Mouse (Mus musculus): ENCODE data around the gene Tppp3. TPM values are rescaled to one million over a fixed set of nuclear protein-coding genes. Genes with fewer than 3 reads are reported as not detected.

Gene Tppp3
- polyA plus RNA-seq, 1 experiment from 2014 or later: 38.7 TPM

GRCm38 (mm10) chr8:105434136-105434535 is 37.2 kb downstream of the Tppp3 start:
- no peak overlapping the region for H3K4me2 ChIP-seq (ENCODE audit: low read depth, low read length)
- 64% methylated on average over 5 of the region's 5 CpGs for WGBS
- no peak overlapping the region for H3K4me3 ChIP-seq (ENCODE audit: low read length)
- no peaks in the 10 kb centered on the region for H3K36me3 ChIP-seq (ENCODE audit: control insufficient read depth, insufficient read depth)
- no peaks in the 10 kb centered on the region for H3K27me3 ChIP-seq (ENCODE audit: control insufficient read depth, insufficient read depth, low read length)
- ATAC-seq (replicated peaks; ENCODE audit: extremely low read depth, insufficient read depth, low FRiP score): no peak
- no peak overlapping the region for H3K27ac ChIP-seq (ENCODE audit: low read length)
- no peaks in the 10 kb centered on the region for H3K9me3 ChIP-seq (replicated peaks; ENCODE audit: control insufficient read depth, low read length)
- H3K4me1 ChIP-seq (ENCODE audit: control insufficient read depth, insufficient read depth, low read length): peaks cover 6% of the 10 kb centered on the region; the same call in 1 of the 2 replicates
- no peak overlapping the region for H3K9ac ChIP-seq (ENCODE audit: low read length)

DNA sequence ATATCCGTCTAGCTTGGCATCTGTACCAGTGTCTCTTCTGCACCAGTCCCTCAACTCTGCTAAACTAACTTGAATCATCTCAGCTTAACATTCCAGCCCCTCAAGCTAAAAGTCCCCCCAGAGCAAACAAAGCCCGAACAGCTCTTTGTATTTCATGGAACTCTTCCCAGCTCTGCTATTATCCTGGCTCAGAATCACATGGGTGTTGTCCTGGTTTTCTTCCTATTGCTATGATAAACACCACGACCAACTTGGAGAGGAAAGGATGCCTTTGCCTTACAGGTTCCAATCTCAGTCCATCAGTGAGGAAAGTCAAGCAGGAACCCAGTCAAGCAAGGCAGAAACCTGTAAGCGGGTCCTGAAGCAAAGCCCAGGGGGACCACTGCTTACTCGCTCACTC is 37.8 kb downstream of the Tppp3 start:
- WGBS: 47% methylated on average over 5 of the region's 5 CpGs
- Histone ChIP-seq H3K9ac (ENCODE audit: low read length) (no peak overlapping the region), H3K4me2 (ENCODE audit: low read depth, low read length) (no peak overlapping the region), H3K4me1 (ENCODE audit: control insufficient read depth, insufficient read depth, low read length) (peaks cover 6% of the 10 kb centered on the region; the same call in 1 of the 2 replicates), H3K27ac (ENCODE audit: low read length) (no peak overlapping the region), H3K36me3 (ENCODE audit: control insufficient read depth, insufficient read depth) (no peaks in the 10 kb centered on the region), H3K4me3 (ENCODE audit: low read length) (no peak overlapping the region), H3K9me3 (replicated peaks; ENCODE audit: control insufficient read depth, low read length) (no peaks in the 10 kb centered on the region), H3K27me3 (ENCODE audit: control insufficient read depth, insufficient read depth, low read length) (no peaks in the 10 kb centered on the region)
- ATAC-seq (replicated peaks; ENCODE audit: extremely low read depth, insufficient read depth, low FRiP score): no peak

- Histone ChIP-seq H3K4me1 (ENCODE audit: control insufficient read depth, insufficient read depth, low read length) (peaks cover 6% of the 10 kb centered on the region; the same call in 1 of the 2 replicates), H3K9me3 (replicated peaks; ENCODE audit: control insufficient read depth, low read length) (no peaks in the 10 kb centered on the region), H3K9ac (ENCODE audit: low read length) (no peak overlapping the region), H3K27me3 (ENCODE audit: control insufficient read depth, insufficient read depth, low read length) (no peaks in the 10 kb centered on the region), H3K36me3 (ENCODE audit: control insufficient read depth, insufficient read depth) (no peaks in the 10 kb centered on the region), H3K4me3 (ENCODE audit: low read length) (no peak overlapping the region), H3K4me2 (ENCODE audit: low read depth, low read length) (no peak overlapping the region), H3K27ac (ENCODE audit: low read length) (no peak overlapping the region)
- ATAC-seq (replicated peaks; ENCODE audit: extremely low read depth, insufficient read depth, low FRiP score): no peak
- WGBS: 54% methylated on average over 6 of the region's 6 CpGs
These were observed 38.3 kb downstream of the Tppp3 start for GRCm38 (mm10) chr8:105433021-105433420.

DNA sequence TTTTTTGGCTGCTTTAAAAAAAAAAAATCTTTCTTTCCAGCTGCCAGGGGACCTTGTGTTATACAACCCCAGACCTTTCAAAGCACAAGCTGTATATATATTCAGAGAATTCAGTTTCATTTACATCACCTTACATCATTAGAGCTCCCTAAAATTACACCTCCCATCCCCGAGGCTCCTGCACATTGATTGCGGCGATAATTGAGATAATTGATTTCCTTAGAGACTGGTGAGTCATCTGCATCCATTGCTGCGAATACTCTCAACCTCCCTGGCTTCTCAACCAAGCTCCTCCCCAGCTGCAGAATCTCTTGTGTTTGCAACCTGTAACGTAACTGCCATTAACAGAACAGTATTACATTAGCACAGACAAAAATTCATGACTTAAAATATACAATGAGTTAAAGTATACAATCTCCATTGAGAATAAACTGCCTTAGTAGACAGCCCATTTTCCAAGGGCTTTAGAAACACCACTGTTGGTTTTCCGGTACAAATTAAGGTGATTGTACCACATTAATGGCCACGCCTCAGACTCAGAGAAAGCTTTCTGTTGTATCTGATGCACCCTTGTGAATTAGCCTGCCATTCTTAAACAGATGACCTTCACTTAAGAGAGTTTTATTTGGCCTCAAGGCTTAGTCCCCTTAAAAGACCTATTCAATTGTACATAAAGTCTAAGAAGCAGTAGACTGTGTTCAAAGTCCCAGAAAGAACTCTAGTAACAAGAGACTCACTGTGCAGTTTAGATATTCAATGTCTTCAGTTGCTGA is 39.4 kb downstream of the Tppp3 start:
- H3K36me3 ChIP-seq (ENCODE audit: control insufficient read depth, insufficient read depth): no peaks in the 10 kb centered on the region
- H3K4me1 ChIP-seq (ENCODE audit: control insufficient read depth, insufficient read depth, low read length): no peaks in the 10 kb centered on the region
- H3K27ac ChIP-seq (ENCODE audit: low read length): no peak overlapping the region
- H3K4me2 ChIP-seq (ENCODE audit: low read depth, low read length): no peak overlapping the region
- H3K9me3 ChIP-seq (replicated peaks; ENCODE audit: control insufficient read depth, low read length): no peaks in the 10 kb centered on the region
- H3K27me3 ChIP-seq (ENCODE audit: control insufficient read depth, insufficient read depth, low read length): no peaks in the 10 kb centered on the region
- H3K9ac ChIP-seq (ENCODE audit: low read length): no peak overlapping the region
- WGBS: 67% methylated on average over 7 of the region's 7 CpGs
- H3K4me3 ChIP-seq (ENCODE audit: low read length): no peak overlapping the region
- no peak for ATAC-seq (replicated peaks; ENCODE audit: extremely low read depth, insufficient read depth, low FRiP score)

GRCm38 (mm10) chr8:105426878-105427277 is 44.4 kb downstream of the Tppp3 start:
- H3K36me3 ChIP-seq (ENCODE audit: control insufficient read depth, insufficient read depth): no peaks in the 10 kb centered on the region
- no peak overlapping the region for H3K4me3 ChIP-seq (ENCODE audit: low read length)
- H3K4me1 ChIP-seq (ENCODE audit: control insufficient read depth, insufficient read depth, low read length): no peaks in the 10 kb centered on the region
- H3K9ac ChIP-seq (ENCODE audit: low read length): no peak overlapping the region
- H3K4me2 ChIP-seq (ENCODE audit: low read depth, low read length): no peak overlapping the region
- no peak for ATAC-seq (replicated peaks; ENCODE audit: extremely low read depth, insufficient read depth, low FRiP score)
- WGBS: 52% methylated on average over 6 of the region's 6 CpGs
- H3K27ac ChIP-seq (ENCODE audit: low read length): no peak overlapping the region
- H3K9me3 ChIP-seq (replicated peaks; ENCODE audit: control insufficient read depth, low read length): no peaks in the 10 kb centered on the region
- no peaks in the 10 kb centered on the region for H3K27me3 ChIP-seq (ENCODE audit: control insufficient read depth, insufficient read depth, low read length)

DNA sequence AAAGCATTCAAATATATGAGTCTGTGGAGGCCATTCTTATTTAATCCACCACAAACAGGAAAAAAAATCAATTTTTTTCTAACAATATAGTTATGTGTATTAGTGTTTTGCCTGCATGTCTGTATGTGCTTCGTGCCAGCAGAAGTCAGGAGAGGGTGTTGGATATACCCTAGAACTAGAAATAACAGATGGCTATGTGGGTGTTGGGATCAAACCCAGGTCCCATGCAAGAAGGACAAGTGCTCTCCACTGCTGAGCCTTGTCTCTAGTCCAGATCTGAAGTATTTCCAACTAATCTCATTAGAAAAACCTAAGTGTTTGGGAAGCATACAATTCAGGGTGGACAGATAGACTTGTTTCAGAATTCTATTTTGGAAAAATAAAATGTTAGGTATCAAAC is 49.3 kb downstream of the Tppp3 start:
- no peak for ATAC-seq (replicated peaks; ENCODE audit: extremely low read depth, insufficient read depth, low FRiP score)
- Histone ChIP-seq H3K27me3 (ENCODE audit: control insufficient read depth, insufficient read depth, low read length) (no peaks in the 10 kb centered on the region), H3K4me3 (ENCODE audit: low read length) (no peak overlapping the region), H3K36me3 (ENCODE audit: control insufficient read depth, insufficient read depth) (no peaks in the 10 kb centered on the region), H3K4me1 (ENCODE audit: control insufficient read depth, insufficient read depth, low read length) (no peaks in the 10 kb centered on the region), H3K27ac (ENCODE audit: low read length) (no peak overlapping the region), H3K4me2 (ENCODE audit: low read depth, low read length) (no peak overlapping the region), H3K9me3 (replicated peaks; ENCODE audit: control insufficient read depth, low read length) (0 out of 2 replicates have a peak, but pooled peaks cover 2% of the 10 kb centered on the region), H3K9ac (ENCODE audit: low read length) (no peak overlapping the region)
- WGBS: 62% methylated on average over 1 of the region's 1 CpGs

GRCm38 (mm10) chr8:105419800-105420199 is 51.5 kb downstream of the Tppp3 start:
- Histone ChIP-seq H3K27ac (ENCODE audit: low read length) (no peak overlapping the region), H3K27me3 (ENCODE audit: control insufficient read depth, insufficient read depth, low read length) (no peaks in the 10 kb centered on the region), H3K4me3 (ENCODE audit: low read length) (no peak overlapping the region), H3K36me3 (ENCODE audit: control insufficient read depth, insufficient read depth) (no peaks in the 10 kb centered on the region), H3K4me1 (ENCODE audit: control insufficient read depth, insufficient read depth, low read length) (no peaks in the 10 kb centered on the region), H3K9me3 (replicated peaks; ENCODE audit: control insufficient read depth, low read length) (0 out of 2 replicates have a peak, but pooled peaks cover 4% of the 10 kb centered on the region), H3K9ac (ENCODE audit: low read length) (no peak overlapping the region), H3K4me2 (ENCODE audit: low read depth, low read length) (no peak overlapping the region)
- WGBS: 74% methylated on average over 4 of the region's 4 CpGs
- no peak for ATAC-seq (replicated peaks; ENCODE audit: extremely low read depth, insufficient read depth, low FRiP score)

DNA sequence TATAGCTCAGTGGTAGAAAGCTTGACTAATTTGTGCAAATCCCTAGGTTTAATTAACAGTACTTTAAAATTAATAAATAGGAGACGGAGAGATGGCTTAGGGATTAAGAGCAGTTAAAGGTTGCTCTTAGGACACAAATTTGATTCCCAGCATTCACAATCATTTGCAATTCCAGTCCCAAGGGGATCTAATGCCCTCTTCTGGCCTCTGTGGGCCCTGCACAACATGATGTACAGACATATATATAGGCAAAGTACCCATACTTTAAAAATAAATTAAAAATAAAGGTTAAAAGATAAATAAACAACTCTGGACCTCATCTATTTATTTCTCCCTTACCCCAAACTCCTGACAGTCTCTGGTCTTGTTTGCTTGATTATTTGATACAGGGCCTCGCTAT is 52.3 kb downstream of the Tppp3 start:
- no peak for ATAC-seq (replicated peaks; ENCODE audit: extremely low read depth, insufficient read depth, low FRiP score)
- no peak overlapping the region for H3K27ac ChIP-seq (ENCODE audit: low read length)
- no peak overlapping the region for H3K4me2 ChIP-seq (ENCODE audit: low read depth, low read length)
- 77% methylated on average over 2 of the region's 2 CpGs for WGBS
- no peaks in the 10 kb centered on the region for H3K36me3 ChIP-seq (ENCODE audit: control insufficient read depth, insufficient read depth)
- no peak overlapping the region for H3K9ac ChIP-seq (ENCODE audit: low read length)
- no peak overlapping the region for H3K4me3 ChIP-seq (ENCODE audit: low read length)
- H3K4me1 ChIP-seq (ENCODE audit: control insufficient read depth, insufficient read depth, low read length): no peaks in the 10 kb centered on the region
- 0 out of 2 replicates have a peak, but pooled peaks cover 4% of the 10 kb centered on the region for H3K9me3 ChIP-seq (replicated peaks; ENCODE audit: control insufficient read depth, low read length)
- H3K27me3 ChIP-seq (ENCODE audit: control insufficient read depth, insufficient read depth, low read length): peaks cover 4% of the 10 kb centered on the region
